9 mouse cellular contexts compared by ENCODE assay signal in the genomic region with DNA sequence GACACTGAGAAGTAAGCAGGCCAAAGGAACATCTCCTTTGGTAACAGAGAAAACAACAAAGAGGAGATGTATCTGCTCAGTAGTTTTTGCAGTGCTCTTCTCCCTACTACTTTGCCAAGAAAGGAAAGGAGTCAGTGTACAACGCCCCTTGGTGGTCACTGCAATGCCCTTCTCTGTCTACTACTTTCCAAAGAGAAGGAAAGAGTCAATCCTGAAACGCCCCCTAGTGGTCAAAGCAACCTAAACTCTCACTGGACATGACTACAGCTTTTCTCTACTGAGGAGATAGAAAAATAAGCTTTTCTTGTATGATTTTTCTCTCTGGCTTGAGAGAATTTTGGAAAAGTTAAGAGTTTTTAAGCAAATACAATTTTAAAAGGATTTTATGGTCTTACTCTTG. TPM values are rescaled to one million over a fixed set of nuclear protein-coding genes. Genes with fewer than 3 reads are reported as not detected.
DNase-seq lines count a peak whose midpoint lies in the region; ATAC-seq and TF ChIP-seq lines count a peak whose summit lies in the region.
"Had no signal": no experiment of that assay in that cellular context is flagged by ENCODE, and none has a peak within 500 bp of the region (broad histone marks: within the 10 kb centered on the region; RNA-seq: fewer than 3 reads in every experiment).

No protein-coding gene starts in this region.

- no peaks in the 10 kb centered on the region for H3K4me1 ChIP-seq in heart, postnatal 0 days (ENCODE audit: control insufficient read depth, insufficient read depth)
- H3K4me1 ChIP-seq in heart, embryonic 11.5 days (ENCODE audit: control insufficient read depth, insufficient read depth, low read length) = no peaks in the 10 kb centered on the region
- no peaks in the 10 kb centered on the region for H3K4me1 ChIP-seq in thymus, adult 2 months (replicated peaks; ENCODE audit: control insufficient read depth, insufficient read depth, low read length)
- H3K4me1 ChIP-seq: hindbrain, embryonic 15.5 days had no signal

- TF ChIP-seq EP300 in heart, postnatal 0 days (IDR thresholded peaks at IDR 0.05; ENCODE audit: low read depth) = no peak

- peak; percentile 41 for DNase-seq in heart, postnatal 0 days (ENCODE audit: low spot score)
- DNase-seq in thymus, adult 2 months = peak; percentile 18
- no peak for DNase-seq in thymus, adult 18-20 months
- peak; percentile 35 for DNase-seq in c-Kit-positive CD71-positive TER-119-positive erythroid progenitor cells, embryonic 14.5 days (ENCODE audit: low spot score)
- peak; percentile 19 for DNase-seq in kidney, postnatal 14 days
- DNase-seq in naive thymus-derived CD4-positive, alpha-beta T cell, adult 2 months (ENCODE audit: low read depth) = peak; percentile 26

- ATAC-seq in heart, postnatal 0 days (ENCODE audit: insufficient read depth, low read depth) = no peak
- ATAC-seq in heart, embryonic 11.5 days (replicated peaks; ENCODE audit: insufficient number of reproducible peaks, low FRiP score, low TSS enrichment) = no peak
- no peak for ATAC-seq in activated CD4-positive, CD25-positive, alpha-beta regulatory T cell, adult 4 months

- TF ChIP-seq POLR2A in thymus, adult 2 months (IDR thresholded peaks at IDR 0.05; ENCODE audit: control insufficient read depth, extremely low read depth, insufficient read depth, low read length, poor library complexity) = no peak

- peak; percentile 44 for TF ChIP-seq CTCF in heart, postnatal 0 days (IDR thresholded peaks at IDR 0.05; ENCODE audit: low read depth)
- TF ChIP-seq CTCF in thymus, adult 2 months (IDR thresholded peaks at IDR 0.05; ENCODE audit: borderline replicate concordance, control insufficient read depth, extremely low read depth, insufficient read depth, low read length, poor library complexity) = no peak

- no peaks in the 10 kb centered on the region for H3K27me3 ChIP-seq in heart, postnatal 0 days (ENCODE audit: control insufficient read depth, insufficient read depth, low read length)
- no peaks in the 10 kb centered on the region for H3K27me3 ChIP-seq in heart, embryonic 11.5 days (ENCODE audit: control insufficient read depth, insufficient read depth, low read length)
- no peaks in the 10 kb centered on the region for H3K27me3 ChIP-seq in thymus, adult 2 months (ENCODE audit: control insufficient read depth, insufficient read depth, low read length)
- H3K27me3 ChIP-seq: hindbrain, embryonic 15.5 days had no signal

- 17% methylated on average over 2 of the region's 2 CpGs for WGBS in heart, postnatal 0 days
- WGBS in heart, embryonic 11.5 days (ENCODE audit: insufficient replicate concordance) = 25% methylated on average over 2 of the region's 2 CpGs
- 19% methylated on average over 2 of the region's 2 CpGs for WGBS in thymus, adult 2 months

- H3K9me3 ChIP-seq in heart, postnatal 0 days (replicated peaks; ENCODE audit: control insufficient read depth, low read length) = no peaks in the 10 kb centered on the region
- no peaks in the 10 kb centered on the region for H3K9me3 ChIP-seq in heart, embryonic 11.5 days (replicated peaks; ENCODE audit: control insufficient read depth, low read length)
- H3K9me3 ChIP-seq: hindbrain, embryonic 15.5 days had no signal

- no peak overlapping the region for H3K27ac ChIP-seq in heart, postnatal 0 days (ENCODE audit: low read depth)
- no peak overlapping the region for H3K27ac ChIP-seq in heart, embryonic 11.5 days (ENCODE audit: low read depth, low read length)
- H3K27ac ChIP-seq in thymus, adult 2 months (ENCODE audit: control insufficient read depth, insufficient read depth, low read length) = no peak overlapping the region
- H3K27ac ChIP-seq: hindbrain, embryonic 15.5 days had no signal

- H3K9ac ChIP-seq in heart, postnatal 0 days (replicated peaks; ENCODE audit: low read depth, low read length) = no peak overlapping the region
- H3K9ac ChIP-seq in heart, embryonic 11.5 days (ENCODE audit: low read depth, low read length) = no peak overlapping the region
- H3K9ac ChIP-seq: hindbrain, embryonic 15.5 days had no signal

- H3K4me3 ChIP-seq in heart, postnatal 0 days (ENCODE audit: low read depth, low read length) = no peak overlapping the region
- H3K4me3 ChIP-seq in heart, embryonic 11.5 days (ENCODE audit: low read depth, low read length) = no peak overlapping the region
- H3K4me3 ChIP-seq in thymus, adult 2 months (ENCODE audit: control insufficient read depth, insufficient read depth, low read length) = no peak overlapping the region
- H3K4me3 ChIP-seq: hindbrain, embryonic 15.5 days had no signal

- H3K36me3 ChIP-seq in heart, postnatal 0 days (replicated peaks; ENCODE audit: control insufficient read depth, insufficient read depth, low read length) = no peaks in the 10 kb centered on the region
- no peaks in the 10 kb centered on the region for H3K36me3 ChIP-seq in heart, embryonic 11.5 days (ENCODE audit: control insufficient read depth, insufficient read depth, low read length)
- no peaks in the 10 kb centered on the region for H3K36me3 ChIP-seq in thymus, adult 2 months (ENCODE audit: control insufficient read depth, insufficient read depth, low read length)
- H3K36me3 ChIP-seq: hindbrain, embryonic 15.5 days had no signal

- no peak overlapping the region for H3K4me2 ChIP-seq in heart, postnatal 0 days (ENCODE audit: low read depth, low read length)
- no peak overlapping the region for H3K4me2 ChIP-seq in heart, embryonic 11.5 days
- H3K4me2 ChIP-seq: hindbrain, embryonic 15.5 days had no signal

RNA-seq across cellular contexts. Expression of gene Rpgr, which starts 15.4 kb away (rescaled TPM):
- 3.4 and 12.7 TPM in 2 replicates for total RNA-seq in heart, postnatal 0 days (2014; rRNA removed; ENCODE audit: low replicate concordance)
- 7.4 and 7.6 TPM in 2 replicates for polyA plus RNA-seq in heart, postnatal 0 days (2015; fragmentation: Nextera tagmentation; extraction: Ambion mirVana)
- 12.2 and 12.8 TPM in 2 replicates for polyA plus RNA-seq in heart, embryonic 11.5 days (2014; fragmentation: Nextera tagmentation; extraction: Ambion mirVana)
- polyA plus RNA-seq in thymus, adult 2 months (2012; rRNA removed) = 2.0 and 2.1 TPM in 2 replicates
- polyA plus RNA-seq in activated CD4-positive, CD25-positive, alpha-beta regulatory T cell, adult 4 months (2017; shearing (Covaris generic)) = 1 to 10 TPM; 3.8 to 4.0 TPM

RNA-seq across cellular contexts. Expression of gene Otc, which starts 50.8 kb away (rescaled TPM):
- total RNA-seq in heart, postnatal 0 days (2014; rRNA removed; ENCODE audit: low replicate concordance) = not detected in 2 replicates
- not detected in 2 replicates for polyA plus RNA-seq in heart, postnatal 0 days (2015; fragmentation: Nextera tagmentation; extraction: Ambion mirVana)
- polyA plus RNA-seq in heart, embryonic 11.5 days (2014; fragmentation: Nextera tagmentation; extraction: Ambion mirVana) = 0.21 TPM in 1 of 2 replicates, not detected in the other
- 0.13 TPM in 1 of 2 replicates, not detected in the other for polyA plus RNA-seq in thymus, adult 2 months (2012; rRNA removed)
- not detected for polyA plus RNA-seq in activated CD4-positive, CD25-positive, alpha-beta regulatory T cell, adult 4 months (2017; shearing (Covaris generic))

Comparison
In these comparisons a context has a peak if more than half of its experiments do, and no peak if none do; other contexts are left out.
1. DNase-seq: peak in heart, postnatal 0 days (single experiment), thymus, adult 2 months (single experiment), c-Kit-positive CD71-positive TER-119-positive erythroid progenitor cells, embryonic 14.5 days (single experiment), kidney, postnatal 14 days (single experiment) and naive thymus-derived CD4-positive, alpha-beta T cell, adult 2 months (single experiment); none in thymus, adult 18-20 months (0 of 2).